Mouse (Mus musculus): Measurements from ENCODE around the gene Tmod3. TPM values are rescaled to one million over a fixed set of nuclear protein-coding genes. Genes with fewer than 3 reads are reported as not detected.
"Not testable (repeated sequence)": the region's sequence is repeated elsewhere in the genome, so short reads cannot be mapped to it uniquely, and the experiment has no call there.

Tmod3 gene
- polyA plus RNA-seq, 1 experiment from 2014 or later = 73.8 TPM

DNA sequence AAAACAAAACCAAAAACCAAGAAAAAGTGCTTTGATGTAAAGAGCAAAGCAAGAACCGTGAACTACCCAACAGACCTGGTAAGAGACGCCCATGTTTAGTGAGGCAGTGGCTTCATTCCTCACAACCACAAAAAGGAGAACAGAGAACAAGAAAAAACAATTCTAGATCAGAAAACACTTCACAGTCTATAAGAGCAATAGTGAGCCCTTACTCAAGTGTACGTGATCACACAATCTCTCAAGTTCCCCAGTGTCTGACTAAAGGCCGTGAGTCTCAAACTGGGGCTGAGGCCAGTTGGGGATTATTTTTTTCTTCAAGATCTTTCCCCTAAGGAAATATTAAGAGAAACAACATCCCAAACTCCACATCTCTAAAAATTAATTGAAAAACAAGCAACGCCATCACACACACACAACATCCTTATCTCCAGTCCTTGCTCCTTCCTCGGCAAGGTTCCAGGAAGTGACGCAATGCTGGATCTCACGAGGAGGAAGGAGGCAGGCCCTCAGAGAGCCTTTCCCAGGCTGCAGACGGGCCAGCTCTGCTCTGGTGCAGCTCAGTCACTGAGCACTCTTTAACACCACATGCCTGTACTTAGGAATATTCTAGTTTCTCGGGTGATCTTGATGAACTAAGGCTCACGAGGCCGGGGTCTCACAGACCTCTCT lies 12.4 kb downstream of the Tmod3 start:
- Histone ChIP-seq H3K4me3 (no peak overlapping the region), H3K9ac (no peak overlapping the region), H3K4me1 (replicated peaks) (peaks cover 7% of the 10 kb centered on the region; the same call in 1 of the 2 replicates), H3K36me3 (no peaks in the 10 kb centered on the region), H3K27ac (replicated peaks) (no peak overlapping the region), H3K27me3 (no peaks in the 10 kb centered on the region), H3K4me2 (no peak overlapping the region), H3K9me3 (no peaks in the 10 kb centered on the region)
- ATAC-seq (ENCODE audit: low read depth) = no peak
- WGBS = 88% methylated on average over 12 of the region's 12 CpGs

DNA sequence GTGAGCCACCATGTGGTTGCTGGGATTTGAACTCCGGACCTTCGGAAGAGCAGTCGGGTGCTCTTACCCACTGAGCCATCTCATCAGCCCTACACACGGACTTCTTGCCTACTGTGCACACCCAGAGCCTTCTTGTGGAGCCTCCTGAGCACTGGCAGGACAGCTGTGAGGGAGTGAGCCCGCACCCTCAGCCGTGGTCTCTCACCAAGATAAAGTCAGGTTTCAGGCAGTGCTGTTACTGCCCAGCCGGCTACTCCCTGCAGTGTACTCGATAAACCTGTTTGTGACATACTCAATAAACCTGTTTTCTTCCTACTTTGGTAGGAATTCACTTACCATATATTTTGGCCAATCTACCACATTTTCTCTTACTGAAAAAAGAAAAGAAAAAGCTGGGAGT lies 13.9 kb downstream of the Tmod3 start:
- H3K27ac ChIP-seq (replicated peaks) = no peak overlapping the region
- no peak overlapping the region for H3K4me2 ChIP-seq
- no peak for ATAC-seq (ENCODE audit: low read depth)
- H3K4me3 ChIP-seq = no peak overlapping the region
- no peaks in the 10 kb centered on the region for H3K9me3 ChIP-seq
- peaks cover 10% of the 10 kb centered on the region for H3K4me1 ChIP-seq (replicated peaks)
- no peaks in the 10 kb centered on the region for H3K36me3 ChIP-seq
- H3K9ac ChIP-seq = no peak overlapping the region
- 92% methylated on average over 8 of the region's 8 CpGs for WGBS
- no peaks in the 10 kb centered on the region for H3K27me3 ChIP-seq

DNA sequence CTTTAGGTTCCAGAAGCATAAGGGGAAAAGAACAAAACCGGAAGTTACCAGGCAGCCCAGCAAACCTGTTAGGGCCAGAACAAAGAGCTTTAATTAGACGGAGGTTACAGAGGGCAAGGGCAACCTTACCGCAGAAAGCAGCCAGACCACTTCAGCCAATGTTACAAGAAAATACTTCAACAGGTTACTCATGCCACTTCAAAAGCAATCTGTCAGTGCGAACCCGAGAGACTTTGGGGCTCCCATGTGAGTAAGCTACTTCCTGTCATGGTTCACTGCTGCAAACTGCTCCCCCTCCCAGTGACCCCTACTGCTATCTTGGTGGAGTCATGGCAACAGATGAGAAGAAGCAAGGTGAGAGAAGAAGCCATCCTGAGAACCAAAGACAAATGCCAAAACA lies 18.0 kb downstream of the Tmod3 start:
- Histone ChIP-seq H3K36me3 (no peaks in the 10 kb centered on the region), H3K4me3 (no peak overlapping the region), H3K4me1 (replicated peaks) (peaks cover 10% of the 10 kb centered on the region; the same call in 1 of the 2 replicates), H3K27ac (replicated peaks) (no peak overlapping the region), H3K9me3 (no peaks in the 10 kb centered on the region), H3K9ac (no peak overlapping the region), H3K27me3 (no peaks in the 10 kb centered on the region), H3K4me2 (no peak overlapping the region)
- no peak for ATAC-seq (ENCODE audit: low read depth)
- 52% methylated on average over 5 of the region's 5 CpGs for WGBS

DNA sequence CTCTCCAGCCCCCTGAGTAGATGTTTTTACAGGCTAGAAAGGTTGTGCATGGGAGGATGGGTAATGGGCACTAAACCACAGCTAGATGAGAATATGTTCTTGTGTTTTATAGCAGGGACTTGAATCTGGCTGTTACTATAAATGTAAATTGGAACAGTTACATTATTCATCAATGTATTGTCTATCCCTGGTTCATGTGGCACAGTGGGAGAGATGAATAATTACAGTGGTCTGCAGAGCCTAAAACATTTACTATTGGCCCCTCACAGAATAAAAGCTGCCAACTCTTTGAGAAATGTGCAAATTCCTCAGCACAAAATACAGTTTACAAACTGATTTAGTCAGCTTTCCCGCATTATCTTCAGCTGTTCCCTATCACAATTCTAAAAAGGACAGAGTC lies 23.0 kb downstream of the Tmod3 start:
- H3K4me1 ChIP-seq (replicated peaks) = peaks cover 6% of the 10 kb centered on the region; the same call in 1 of the 2 replicates
- no peak overlapping the region for H3K9ac ChIP-seq
- WGBS = 83% methylated on average over 1 of the region's 1 CpGs
- H3K27me3 ChIP-seq = no peaks in the 10 kb centered on the region
- no peak overlapping the region for H3K4me2 ChIP-seq
- H3K27ac ChIP-seq (replicated peaks) = no peak overlapping the region; the same call in 1 of the 2 replicates
- peak; percentile 23; the same call in 1 of the 2 replicates for ATAC-seq (ENCODE audit: low read depth)
- 0 out of 2 replicates have a peak, but pooled peaks cover 3% of the 10 kb centered on the region for H3K36me3 ChIP-seq
- no peak overlapping the region for H3K4me3 ChIP-seq
- H3K9me3 ChIP-seq = no peaks in the 10 kb centered on the region

DNA sequence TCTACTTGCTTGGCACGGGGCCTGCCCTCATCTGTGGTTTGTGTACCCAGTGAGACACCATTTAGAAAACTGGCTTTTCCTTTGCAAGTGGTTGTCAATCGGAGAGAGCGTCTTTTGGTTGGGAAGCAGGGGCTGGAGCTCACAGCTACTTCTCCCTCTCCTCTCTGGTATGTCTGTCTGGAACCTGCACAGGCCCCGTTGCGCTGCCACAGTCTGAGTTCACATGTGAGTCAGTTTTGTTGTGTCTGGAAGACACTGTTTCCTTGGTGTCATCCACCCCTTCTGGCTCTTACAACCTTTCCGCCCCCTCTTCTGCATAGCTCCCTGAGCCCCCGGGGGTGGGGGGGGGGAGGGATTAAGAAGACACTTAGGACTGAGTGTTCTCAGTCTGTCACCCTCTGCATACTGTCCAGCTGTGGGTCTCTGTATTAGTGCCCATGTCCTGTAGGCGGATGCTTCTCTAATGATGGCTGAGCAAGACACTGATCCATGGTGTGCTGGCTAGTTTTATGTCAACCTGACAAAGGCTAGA lies 25.0 kb downstream of the Tmod3 start:
- Histone ChIP-seq H3K9me3 (no peaks in the 10 kb centered on the region), H3K4me1 (replicated peaks) (0 out of 2 replicates have a peak, but pooled peaks cover 5% of the 10 kb centered on the region), H3K4me2 (no peak overlapping the region), H3K9ac (no peak overlapping the region), H3K4me3 (no peak overlapping the region), H3K27me3 (no peaks in the 10 kb centered on the region), H3K27ac (replicated peaks) (no peak overlapping the region), H3K36me3 (peaks cover 10% of the 10 kb centered on the region)
- 96% methylated on average over 8 of the region's 8 CpGs for WGBS
- ATAC-seq (ENCODE audit: low read depth) = no peak

DNA sequence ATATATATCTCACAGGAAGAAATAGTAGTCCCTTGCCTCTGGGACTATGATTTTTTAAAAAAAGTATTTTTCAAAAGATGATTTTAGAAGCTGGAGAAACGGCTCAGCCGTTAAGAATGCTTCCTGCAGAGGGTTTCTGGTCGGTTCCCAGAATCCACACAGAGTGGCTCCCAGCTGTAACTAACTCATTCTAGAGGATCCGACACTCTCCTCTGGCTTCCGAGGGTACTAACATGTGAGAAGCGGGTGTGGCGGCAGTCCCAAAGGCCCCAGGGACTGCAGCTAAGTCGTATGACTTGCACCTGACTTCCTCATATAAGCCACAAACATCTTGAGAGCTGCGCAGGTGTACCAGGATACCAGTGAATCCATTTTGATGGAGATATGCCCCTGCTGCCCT lies 26.5 kb downstream of the Tmod3 start:
- 80% methylated on average over 9 of the region's 9 CpGs for WGBS
- H3K4me1 ChIP-seq (replicated peaks); H3K4me2 ChIP-seq; H3K27ac ChIP-seq (replicated peaks); H3K4me3 ChIP-seq; H3K9me3 ChIP-seq; H3K27me3 ChIP-seq; ATAC-seq (ENCODE audit: low read depth); H3K9ac ChIP-seq: not testable (repeated sequence)
- peaks cover 20% of the 10 kb centered on the region for H3K36me3 ChIP-seq

DNA sequence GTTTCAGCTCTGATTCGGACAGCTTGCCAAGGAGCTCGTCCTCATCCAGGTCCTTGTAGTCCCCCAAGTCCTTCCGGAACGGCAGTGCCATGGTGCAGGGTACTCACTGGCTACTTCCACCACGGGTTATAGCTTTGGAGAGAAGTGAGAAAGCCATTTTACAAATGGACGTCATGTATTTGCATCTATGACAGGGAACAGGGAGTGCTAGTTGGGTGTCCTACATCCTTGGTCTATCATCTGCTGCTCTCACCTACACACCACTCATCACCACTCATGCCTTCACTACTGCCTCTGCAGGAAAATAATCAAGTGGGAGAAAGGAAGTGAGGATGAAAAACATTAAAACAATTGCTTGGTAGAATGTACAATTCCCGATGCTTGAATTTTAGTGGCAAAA lies 27.0 kb downstream of the Tmod3 start:
- no peak overlapping the region for H3K9ac ChIP-seq
- no peak for ATAC-seq (ENCODE audit: low read depth)
- no peak overlapping the region for H3K4me3 ChIP-seq
- H3K27me3 ChIP-seq = no peaks in the 10 kb centered on the region
- 0 out of 2 replicates have a peak, but pooled peaks cover 5% of the 10 kb centered on the region for H3K4me1 ChIP-seq (replicated peaks)
- H3K36me3 ChIP-seq = peaks cover 20% of the 10 kb centered on the region
- WGBS = 93% methylated on average over 7 of the region's 7 CpGs
- no peaks in the 10 kb centered on the region for H3K9me3 ChIP-seq
- no peak overlapping the region for H3K27ac ChIP-seq (replicated peaks)
- H3K4me2 ChIP-seq = no peak overlapping the region

DNA sequence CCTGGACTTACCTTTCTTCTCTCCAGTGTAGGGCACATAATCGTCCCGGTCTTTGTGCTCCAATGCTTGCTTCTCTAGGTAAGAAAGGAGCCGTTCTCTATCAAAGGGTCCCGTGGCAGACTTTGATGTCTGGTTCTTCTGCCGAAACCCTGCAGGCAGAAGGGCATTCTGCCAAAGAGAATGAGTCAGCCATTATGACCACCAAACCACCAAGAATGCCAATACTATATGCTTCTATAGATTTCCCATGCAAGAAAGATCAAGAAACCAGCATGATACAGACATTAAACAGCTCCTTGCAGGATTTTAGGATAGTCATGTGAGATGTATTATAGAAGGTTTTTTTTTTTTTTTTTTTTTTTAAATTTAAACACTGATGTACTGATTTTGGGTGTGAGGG lies 30.1 kb downstream of the Tmod3 start:
- Histone ChIP-seq H3K4me2 (no peak overlapping the region), H3K27ac (replicated peaks) (no peak overlapping the region), H3K27me3 (no peaks in the 10 kb centered on the region), H3K9me3 (no peaks in the 10 kb centered on the region), H3K4me1 (replicated peaks) (no peaks in the 10 kb centered on the region), H3K36me3 (peaks cover 20% of the 10 kb centered on the region), H3K9ac (no peak overlapping the region), H3K4me3 (no peak overlapping the region)
- ATAC-seq (ENCODE audit: low read depth) = no peak
- WGBS = 80% methylated on average over 5 of the region's 5 CpGs

DNA sequence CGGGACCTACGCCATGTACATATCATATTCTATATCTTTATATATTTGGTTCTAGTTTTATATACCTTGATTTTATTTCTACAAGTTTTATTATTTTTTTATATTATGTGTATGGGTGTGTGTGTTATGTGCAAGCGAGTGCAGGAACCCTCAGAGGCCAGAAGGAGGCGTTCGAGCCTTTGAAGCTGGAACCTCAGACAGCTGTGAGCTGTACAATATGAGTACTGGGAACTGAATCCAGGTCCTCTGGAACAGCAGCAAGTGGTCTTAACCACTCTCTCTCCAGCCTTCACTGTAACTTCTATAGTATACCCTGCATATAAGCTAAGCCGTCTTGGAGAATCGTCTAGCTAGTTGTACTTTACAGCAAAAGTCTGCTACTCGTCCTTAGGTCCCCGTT lies 31.4 kb downstream of the Tmod3 start:
- ATAC-seq (ENCODE audit: low read depth) = no peak
- H3K27me3 ChIP-seq = no peaks in the 10 kb centered on the region
- no peak overlapping the region for H3K4me2 ChIP-seq
- no peaks in the 10 kb centered on the region for H3K4me1 ChIP-seq (replicated peaks)
- no peak overlapping the region for H3K9ac ChIP-seq
- 97% methylated on average over 9 of the region's 9 CpGs for WGBS
- no peaks in the 10 kb centered on the region for H3K9me3 ChIP-seq
- no peak overlapping the region for H3K4me3 ChIP-seq
- peaks cover 20% of the 10 kb centered on the region for H3K36me3 ChIP-seq
- no peak overlapping the region for H3K27ac ChIP-seq (replicated peaks)

DNA sequence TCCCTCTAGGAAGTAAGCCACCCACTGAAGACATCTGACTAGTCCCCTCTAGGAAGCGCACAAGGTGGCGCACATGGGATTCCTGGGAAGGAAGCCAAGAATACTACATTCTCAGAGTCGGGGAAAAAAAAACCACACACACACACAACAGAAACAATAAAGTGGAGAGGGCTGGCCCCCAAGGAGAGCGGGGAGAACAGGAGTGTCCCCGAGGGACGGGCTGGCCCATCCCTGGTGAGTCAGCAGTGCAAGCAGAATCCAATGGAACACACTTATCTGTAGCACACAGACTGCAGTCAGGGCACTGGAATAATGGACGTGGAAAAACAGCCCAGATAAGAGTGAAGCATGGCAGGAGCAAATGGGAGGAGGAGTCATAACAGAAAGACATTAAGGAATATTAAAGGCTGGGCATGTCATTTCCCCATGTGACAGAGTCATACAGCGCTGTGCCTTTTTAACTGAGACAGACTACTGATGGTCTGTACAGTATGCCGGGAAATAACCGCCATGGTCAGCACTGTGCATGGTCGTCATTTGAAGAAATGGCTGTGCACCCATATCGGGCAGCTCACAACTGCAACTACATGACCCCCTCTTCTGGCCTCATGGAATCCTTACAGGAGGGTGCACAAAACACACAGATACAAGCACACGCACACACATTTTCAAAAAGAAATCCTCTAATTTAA lies 31.9 kb downstream of the Tmod3 start:
- H3K9me3 ChIP-seq = no peaks in the 10 kb centered on the region
- no peak overlapping the region for H3K27ac ChIP-seq (replicated peaks)
- H3K9ac ChIP-seq = no peak overlapping the region
- H3K27me3 ChIP-seq = no peaks in the 10 kb centered on the region
- no peaks in the 10 kb centered on the region for H3K4me1 ChIP-seq (replicated peaks)
- no peak overlapping the region for H3K4me2 ChIP-seq
- WGBS = 83% methylated on average over 13 of the region's 13 CpGs
- peaks cover 20% of the 10 kb centered on the region for H3K36me3 ChIP-seq
- no peak overlapping the region for H3K4me3 ChIP-seq
- ATAC-seq (ENCODE audit: low read depth) = no peak; the same call in 1 of the 2 replicates

DNA sequence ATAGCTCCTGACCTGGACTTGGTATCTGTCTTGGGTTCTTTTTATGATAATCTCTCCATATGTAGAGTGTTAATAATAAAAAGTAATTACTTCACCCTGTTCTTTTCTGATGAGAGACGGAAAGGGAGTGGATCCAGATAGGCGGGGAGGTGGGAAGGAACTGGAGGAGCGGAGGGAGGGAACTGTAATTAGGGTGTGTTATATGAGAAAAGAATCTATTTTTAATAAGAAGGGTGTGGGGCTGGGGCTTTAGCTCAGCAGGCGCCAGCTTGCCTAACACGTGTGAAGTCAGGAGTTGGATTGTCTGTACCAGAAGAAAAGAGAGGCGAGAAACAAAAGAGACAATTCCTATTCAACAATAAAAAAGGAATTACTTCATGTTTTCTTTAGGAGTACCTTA lies 35.8 kb downstream of the Tmod3 start:
- ATAC-seq (ENCODE audit: low read depth) = no peak
- Histone ChIP-seq H3K4me2 (no peak overlapping the region), H3K36me3 (peaks cover 6% of the 10 kb centered on the region), H3K27ac (replicated peaks) (no peak overlapping the region), H3K4me1 (replicated peaks) (no peaks in the 10 kb centered on the region), H3K4me3 (no peak overlapping the region), H3K27me3 (no peaks in the 10 kb centered on the region), H3K9ac (no peak overlapping the region), H3K9me3 (no peaks in the 10 kb centered on the region)
- WGBS = 61% methylated on average over 6 of the region's 6 CpGs

DNA sequence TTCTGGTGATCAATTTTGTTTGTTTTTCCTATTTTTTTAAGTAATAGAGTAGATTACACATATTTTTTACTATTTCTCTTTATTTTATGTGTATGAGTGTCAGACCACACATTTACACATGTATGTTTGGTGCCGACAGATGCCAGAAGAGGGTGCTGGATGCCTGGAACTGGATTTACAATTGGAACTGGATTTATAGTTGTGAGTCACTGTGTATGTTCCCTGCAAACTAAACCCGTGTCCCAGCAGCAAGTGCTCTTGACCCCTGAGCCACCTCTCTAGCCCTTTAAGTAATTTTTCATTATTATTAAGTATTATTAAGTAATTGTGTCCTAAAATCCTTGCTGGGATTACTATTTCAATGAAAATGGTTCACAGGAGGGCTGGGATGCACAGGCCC lies 37.2 kb downstream of the Tmod3 start:
- Histone ChIP-seq H3K27ac (replicated peaks) (no peak overlapping the region), H3K9ac (no peak overlapping the region), H3K4me1 (replicated peaks) (no peaks in the 10 kb centered on the region), H3K27me3 (no peaks in the 10 kb centered on the region), H3K36me3 (peaks cover 6% of the 10 kb centered on the region; the same call in 1 of the 2 replicates), H3K4me2 (no peak overlapping the region), H3K9me3 (no peaks in the 10 kb centered on the region), H3K4me3 (no peak overlapping the region)
- no peak for ATAC-seq (ENCODE audit: low read depth)
- 87% methylated on average over 2 of the region's 2 CpGs for WGBS

Data from neural tube, embryonic 13.5 days (tissue).